9 mouse cellular contexts compared by ENCODE assay signal in the genomic region with DNA sequence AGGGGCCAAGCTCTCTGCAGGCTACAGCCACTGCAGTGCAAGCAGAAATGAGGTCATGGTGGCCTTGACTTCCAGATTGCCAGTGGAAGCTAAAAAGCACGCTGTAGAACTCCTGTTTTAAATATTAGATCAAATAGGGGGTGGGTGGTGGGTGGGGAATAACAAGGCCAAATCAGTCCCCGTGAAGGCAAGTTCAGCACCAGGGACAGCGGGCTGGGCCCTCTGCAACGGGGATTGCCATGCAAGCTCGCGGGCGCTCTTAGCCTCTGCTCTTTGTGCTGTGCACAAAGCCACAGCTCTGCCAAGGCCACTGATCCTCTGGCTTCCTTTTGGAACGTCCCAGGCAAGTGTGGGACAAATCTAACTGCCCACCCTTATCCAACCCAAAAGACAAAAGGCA.
DNase-seq lines count a peak whose midpoint lies in the region; ATAC-seq and TF ChIP-seq lines count a peak whose summit lies in the region.
"Had no signal": no experiment of that assay in that cellular context is flagged by ENCODE, and none has a peak within 500 bp of the region (broad histone marks: within the 10 kb centered on the region; RNA-seq: fewer than 3 reads in every experiment).

No protein-coding gene starts in this region.

- TF ChIP-seq EP300 in stomach, postnatal 0 days (optimal IDR thresholded peaks at IDR 0.05), result no peak

- H3K4me3 ChIP-seq in midbrain, embryonic 11.5 days (ENCODE audit: low read depth, low read length), result no peak overlapping the region
- H3K4me3 ChIP-seq in midbrain, embryonic 16.5 days (ENCODE audit: low read depth, low read length), result no peak overlapping the region
- H3K4me3 ChIP-seq in embryonic facial prominence, embryonic 10.5 days, result no peak overlapping the region
- H3K4me3 ChIP-seq in stomach, postnatal 0 days (ENCODE audit: low read depth, low read length), result no peak overlapping the region

- no peak for TF ChIP-seq CTCF in stomach, postnatal 0 days (IDR thresholded peaks at IDR 0.05; ENCODE audit: low read depth)

- intact Hi-C loops in gastrocnemius, postnatal 36 days (cut with DNase I), result no loop called here

- no peaks in the 10 kb centered on the region for H3K9me3 ChIP-seq in midbrain, embryonic 11.5 days (ENCODE audit: control insufficient read depth, low read length)
- no peaks in the 10 kb centered on the region for H3K9me3 ChIP-seq in midbrain, embryonic 16.5 days (replicated peaks; ENCODE audit: control insufficient read depth, low read length, poor library complexity, severe bottlenecking)
- no peaks in the 10 kb centered on the region for H3K9me3 ChIP-seq in embryonic facial prominence, embryonic 10.5 days
- H3K9me3 ChIP-seq in stomach, postnatal 0 days (ENCODE audit: control insufficient read depth, low read length), result no peaks in the 10 kb centered on the region

- DNase-seq in gastrocnemius, postnatal 10 days, result peak; percentile 9
- no peak for DNase-seq in gastrocnemius, postnatal 36 days
- peak; percentile 91 for DNase-seq in midbrain, embryonic 11.5 days (ENCODE audit: low spot score, missing footprints)
- DNase-seq in embryonic facial prominence, embryonic 10.5 days (ENCODE audit: low spot score), result peak; percentile 86
- DNase-seq in stomach, postnatal 0 days (ENCODE audit: low spot score), result peak; percentile 44
- DNase-seq in cerebellum, adult 11-12 months, result no peak
- no peak for DNase-seq in spleen, postnatal 36 days (ENCODE audit: low spot score in 2 of 2)

- 6% methylated on average over 8 of the region's 8 CpGs for whole genome bisulfite sequencing in midbrain, embryonic 11.5 days
- WGBS in midbrain, embryonic 16.5 days, result 12% methylated on average over 8 of the region's 8 CpGs
- WGBS in embryonic facial prominence, embryonic 10.5 days, result 7% methylated on average over 8 of the region's 8 CpGs
- WGBS in stomach, postnatal 0 days, result 5% methylated on average over 8 of the region's 8 CpGs

- no peaks in the 10 kb centered on the region for H3K27me3 ChIP-seq in midbrain, embryonic 11.5 days (ENCODE audit: control insufficient read depth, insufficient read depth, low read length)
- no peaks in the 10 kb centered on the region for H3K27me3 ChIP-seq in midbrain, embryonic 16.5 days (ENCODE audit: control insufficient read depth, insufficient read depth, low read depth, low read length)
- no peaks in the 10 kb centered on the region for H3K27me3 ChIP-seq in embryonic facial prominence, embryonic 10.5 days (replicated peaks; ENCODE audit: low read depth, poor library complexity, severe bottlenecking)
- H3K27me3 ChIP-seq in stomach, postnatal 0 days (ENCODE audit: control insufficient read depth, insufficient read depth, low read length), result no peaks in the 10 kb centered on the region
- H3K27me3 ChIP-seq: CH12.LX had no signal

- no peak overlapping the region for H3K9ac ChIP-seq in midbrain, embryonic 11.5 days (ENCODE audit: low read length)
- H3K9ac ChIP-seq in midbrain, embryonic 16.5 days (ENCODE audit: low read depth, low read length), result no peak overlapping the region
- H3K9ac ChIP-seq in stomach, postnatal 0 days (ENCODE audit: low read length), result no peak overlapping the region

- H3K27ac ChIP-seq in midbrain, embryonic 11.5 days (ENCODE audit: low read depth, low read length), result no peak overlapping the region
- no peak overlapping the region for H3K27ac ChIP-seq in midbrain, embryonic 16.5 days (ENCODE audit: low read length)
- H3K27ac ChIP-seq in embryonic facial prominence, embryonic 10.5 days (replicated peaks), result no peak overlapping the region
- H3K27ac ChIP-seq in stomach, postnatal 0 days (replicated peaks), result no peak overlapping the region

- no peaks in the 10 kb centered on the region for H3K36me3 ChIP-seq in midbrain, embryonic 11.5 days (ENCODE audit: control insufficient read depth, insufficient read depth, low read length)
- H3K36me3 ChIP-seq in midbrain, embryonic 16.5 days (ENCODE audit: control insufficient read depth, insufficient read depth, low read length), result no peaks in the 10 kb centered on the region
- no peaks in the 10 kb centered on the region for H3K36me3 ChIP-seq in embryonic facial prominence, embryonic 10.5 days (replicated peaks)
- H3K36me3 ChIP-seq in stomach, postnatal 0 days (ENCODE audit: control insufficient read depth, insufficient read depth, low read length), result no peaks in the 10 kb centered on the region

- no peak for ATAC-seq in midbrain, embryonic 11.5 days (ENCODE audit: low FRiP score)
- ATAC-seq in midbrain, embryonic 16.5 days, result no peak
- no peak for ATAC-seq in stomach, postnatal 0 days (ENCODE audit: low FRiP score, low TSS enrichment)

- H3K4me1 ChIP-seq in midbrain, embryonic 11.5 days (ENCODE audit: control insufficient read depth, insufficient read depth, low read length), result no peaks in the 10 kb centered on the region
- H3K4me1 ChIP-seq in midbrain, embryonic 16.5 days (ENCODE audit: control insufficient read depth, insufficient read depth, low read length), result no peaks in the 10 kb centered on the region
- H3K4me1 ChIP-seq in embryonic facial prominence, embryonic 10.5 days, result no peaks in the 10 kb centered on the region
- H3K4me1 ChIP-seq in stomach, postnatal 0 days (replicated peaks; ENCODE audit: control insufficient read depth, insufficient read depth), result no peaks in the 10 kb centered on the region

- H3K4me2 ChIP-seq in midbrain, embryonic 11.5 days, result no peak overlapping the region
- no peak overlapping the region for H3K4me2 ChIP-seq in midbrain, embryonic 16.5 days (ENCODE audit: low read length)
- no peak overlapping the region for H3K4me2 ChIP-seq in stomach, postnatal 0 days (replicated peaks; ENCODE audit: low read depth)

Comparison
In these comparisons a context has a peak if more than half of its experiments do, and no peak if none do; other contexts are left out.
1. DNase-seq: peak in gastrocnemius, postnatal 10 days (single experiment), midbrain, embryonic 11.5 days (single experiment), embryonic facial prominence, embryonic 10.5 days (single experiment) and stomach, postnatal 0 days (single experiment); none in gastrocnemius, postnatal 36 days (0 of 2), cerebellum, adult 11-12 months (single experiment) and spleen, postnatal 36 days (0 of 2).